Mouse (Mus musculus) common myeloid progenitor, adult 5-6 weeks (primary cell): ENCODE measurements around the gene Robo2. TPM values are rescaled to one million over a fixed set of nuclear protein-coding genes. Genes with fewer than 3 reads are reported as not detected.
A peak's percentile ranks its signal among the peaks of the same experiment; 100 is the strongest.

Source experiments
- ATAC-seq: replicated peaks from 2 replicates; pipeline ENCODE4 v1.8.0; 2016; ENCODE audit warnings: low read depth, mild to moderate bottlenecking, moderate TSS enrichment, inconsistent platforms; ENCODE audit not compliant: poor library complexity, severe bottlenecking
- total RNA-seq: library from RNA; stranded (forward); fragments of 200-1000, 187-1606 nt; gene quantifications from 2 replicates; pipeline ENCODE4 v1.2.3, GENCODE M21; 2017

Gene Robo2
- total RNA-seq, 1 experiment from 2014 or later = not detected

DNA sequence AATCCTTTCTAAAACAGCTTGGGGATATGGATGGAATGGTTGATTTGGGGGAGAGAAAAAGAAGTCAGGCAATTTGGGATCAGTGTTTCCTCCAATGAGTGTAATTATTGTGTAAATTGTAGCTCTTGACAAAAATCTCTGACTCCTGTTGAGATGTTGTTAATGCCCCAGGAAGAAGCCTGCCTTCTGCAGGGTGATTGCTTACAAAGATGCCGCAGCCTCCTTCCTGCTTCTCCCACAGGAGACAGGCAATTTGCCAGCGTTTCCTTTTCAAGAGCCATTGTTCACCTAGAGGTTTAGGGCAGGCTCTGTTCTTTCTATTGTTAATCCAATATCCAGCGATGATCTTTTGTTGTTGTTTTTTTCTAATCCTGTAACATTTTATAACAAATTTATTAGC is 547.9 kb downstream of the Robo2 start:
- ATAC-seq = peak; percentile 84

DNA sequence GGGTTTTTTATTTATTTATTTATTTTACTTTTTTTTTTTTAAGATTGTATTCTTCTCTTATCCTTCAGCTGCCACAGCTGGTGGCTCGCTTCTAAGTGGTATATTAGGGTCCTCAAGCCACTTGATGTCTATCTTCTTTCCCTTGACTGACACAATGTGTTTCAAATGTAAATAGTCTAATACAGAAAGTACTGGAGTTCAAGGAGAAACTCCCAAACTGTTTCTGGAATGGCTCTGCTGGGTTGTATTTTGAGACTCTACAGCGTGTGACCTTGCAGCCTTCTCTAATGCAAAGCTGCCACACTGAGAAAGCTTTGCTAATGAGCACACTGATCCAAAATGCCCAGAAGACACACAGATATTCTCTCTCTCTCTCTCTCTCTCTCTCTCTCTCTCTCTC is 552.9 kb downstream of the Robo2 start:
- no peak for ATAC-seq

DNA sequence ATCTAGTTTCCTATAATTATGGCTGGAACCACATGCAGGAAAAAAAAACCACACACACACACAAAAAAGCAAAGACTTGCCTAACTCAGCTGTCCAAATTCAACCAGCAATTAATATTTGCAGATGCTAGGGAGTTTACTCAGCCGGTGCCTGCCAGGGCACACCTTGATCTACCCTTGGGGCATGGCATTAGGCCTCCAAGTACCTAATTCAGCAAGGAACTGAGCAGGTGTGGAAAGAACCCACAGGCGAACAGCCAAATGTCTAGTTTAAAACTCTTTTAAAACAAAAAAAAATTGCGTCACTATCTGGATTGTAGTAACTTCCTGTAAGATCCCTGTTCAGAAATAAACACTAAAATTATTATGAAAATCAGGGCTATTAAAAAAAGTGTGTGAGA is 555.8 kb downstream of the Robo2 start:
- ATAC-seq = no peak
